Mouse (Mus musculus) gastrocnemius, postnatal 14 days (tissue): ENCODE data around the gene Rom1. TPM values are rescaled to one million over a fixed set of nuclear protein-coding genes. Genes with fewer than 3 reads are reported as not detected.

ENCODE experiments used
- microRNA-seq, 2 experiments: library from miRNA; unstranded; fragments of <30 nt; microRNA quantifications; one replicate each; pipeline ENCODE4 v1.2.0; 2021
- total RNA-seq, 2 experiments: library from RNA; stranded (reverse); gene quantifications; 2 replicates each; pipeline ENCODE4 v1.2.3; 2021

Gene Rom1
- total RNA-seq, 2 experiments from 2014 or later, result 4.9 to 6.0 TPM

Small RNA genes lying within 50 kb of the gene (microRNA-seq; reads per million reads assigned to microRNA genes)
- 0 reads per million in 2 experiments for gene Mir5136

Other genes with a start within 250 kb of the Rom1 start
- 10 to 100 TPM; 24.6 to 26.8 TPM for gene Slc3a2, start 206.0 kb downstream of the Rom1 start, total RNA-seq
- gene Wdr74, start 193.5 kb downstream of the Rom1 start, total RNA-seq, result 10 to 100 TPM; 21.7 to 23.4 TPM
- not detected for gene 1700092M07Rik, start 188.6 kb downstream of the Rom1 start, total RNA-seq
- 10 to 100 TPM; 24.1 to 28.0 TPM for gene Stx5a, start 187.9 kb downstream of the Rom1 start, total RNA-seq
- 10 to 100 TPM; 32.5 to 33.2 TPM for gene Nxf1, start 172.3 kb downstream of the Rom1 start, total RNA-seq
- gene Tmem223, start 158.4 kb downstream of the Rom1 start, total RNA-seq, result 10 to 100 TPM; 78.5 to 81.9 TPM
- 10 to 100 TPM in 1 of 2 experiments, 1 to 10 TPM in 1; 9.7 to 11.1 TPM for gene Tmem179b, start 154.9 kb downstream of the Rom1 start, total RNA-seq
- 1 to 10 TPM; 9.0 to 9.4 TPM for gene Taf6l, start 142.9 kb downstream of the Rom1 start, total RNA-seq
- 10 to 100 TPM; 34.1 to 35.5 TPM for gene Polr2g, start 130.8 kb downstream of the Rom1 start, total RNA-seq
- gene Zbtb3, start 126.8 kb downstream of the Rom1 start, total RNA-seq, result 1 to 10 TPM in 1 of 2 experiments, under 1 TPM in 1; 0.62 to 1.5 TPM
- 10 to 100 TPM in 1 of 2 experiments, 1 to 10 TPM in 1; 9.6 to 10.7 TPM for gene Ttc9c, start 110.0 kb downstream of the Rom1 start, total RNA-seq
- gene Hnrnpul2, start 109.3 kb downstream of the Rom1 start, total RNA-seq, result 10 to 100 TPM; 35.4 to 37.3 TPM
- not detected for gene AC129217.1, start 99.6 kb downstream of the Rom1 start, total RNA-seq
- 10 to 100 TPM; 14.4 to 15.6 TPM for gene Bscl2, start 91.9 kb downstream of the Rom1 start, total RNA-seq
- not detected for gene Gng3, start 90.2 kb downstream of the Rom1 start, total RNA-seq
- 10 to 100 TPM in 1 of 2 experiments, 1 to 10 TPM in 1; 7.8 to 11.0 TPM for gene Lrrn4cl, start 78.6 kb downstream of the Rom1 start, total RNA-seq
- gene Ubxn1, start 57.9 kb downstream of the Rom1 start, total RNA-seq, result 100 to 1,000 TPM; 182 to 211 TPM
- 10 to 100 TPM; 55.1 to 64.7 TPM for gene Uqcc3, start 48.4 kb downstream of the Rom1 start, total RNA-seq
- gene Lbhd1, start 45.6 kb downstream of the Rom1 start, total RNA-seq, result 1 to 10 TPM; 4.4 to 6.7 TPM
- not detected for gene Gm49403, start 45.4 kb downstream of the Rom1 start, total RNA-seq
- gene 1810009A15Rik, start 40.5 kb downstream of the Rom1 start, total RNA-seq, result 10 to 100 TPM; 20.3 to 26.3 TPM
- gene Gm49416, start 40.4 kb downstream of the Rom1 start, total RNA-seq, result 1 to 10 TPM in 1 of 2 experiments, not detected in 1; 3.3 TPM
- gene Ints5, start 36.4 kb downstream of the Rom1 start, total RNA-seq, result 10 to 100 TPM in 1 of 2 experiments, 1 to 10 TPM in 1; 9.5 to 10.3 TPM
- gene Ganab, start 31.3 kb downstream of the Rom1 start, total RNA-seq, result 10 to 100 TPM; 30.7 to 34.3 TPM
- gene B3gat3, start 9.0 kb downstream of the Rom1 start, total RNA-seq, result 10 to 100 TPM; 21.4 to 24.2 TPM
- gene Eml3, start 196 bp upstream of the Rom1 start, total RNA-seq, result 1 to 10 TPM; 8.6 to 8.9 TPM
- gene Mta2, start 12.5 kb upstream of the Rom1 start, total RNA-seq, result 10 to 100 TPM; 27.4 to 27.9 TPM
- 1 to 10 TPM; 8.2 to 8.4 TPM for gene Tut1, start 24.5 kb upstream of the Rom1 start, total RNA-seq
- 100 to 1,000 TPM; 500 to 587 TPM for gene Eef1g, start 37.7 kb upstream of the Rom1 start, total RNA-seq
- gene Ahnak, start 59.9 kb upstream of the Rom1 start, total RNA-seq, result 100 to 1,000 TPM; 194 to 197 TPM
- not detected for gene Scgb1a1, start 158.6 kb upstream of the Rom1 start, total RNA-seq
- 10 to 100 TPM; 15.6 to 18.5 TPM for gene Asrgl1, start 206.3 kb upstream of the Rom1 start, total RNA-seq